Mouse (Mus musculus) liver, embryonic 14.5 days (tissue): ENCODE results near the gene BC067074. TPM values are rescaled to one million over a fixed set of nuclear protein-coding genes. Genes with fewer than 3 reads are reported as not detected.

Experiments
- ATAC-seq: fragments of 200-750 bp; cut with Nextera tagmentation; 2 replicates; pipeline ENCODE4 v1.8.0; 2017; ENCODE audit warnings: moderate number of reproducible peaks, mild to moderate bottlenecking, moderate library complexity; ENCODE audit not compliant: insufficient read depth
- DNase-seq, 3 experiments: peaks; one replicate each; pipeline ENCODE4 v3.0.0-alpha.2; 2012 to 2013; ENCODE audit warnings: low read depth in 3 of 3, low spot score in 3 of 3
- H3K27ac ChIP-seq: fragments of 300-500 bp; sonication (generic); 2 replicates; pipeline ENCODE4 v1.5.1; 2014; ENCODE audit warnings: moderate library complexity, mild to moderate bottlenecking, control low read depth, inconsistent platforms
- H3K27me3 ChIP-seq: fragments of 300-500 bp; sonication (generic); 2 replicates; pipeline ENCODE4 v1.6.1; 2014; ENCODE audit warnings: mild to moderate bottlenecking, low read length, moderate library complexity; ENCODE audit not compliant: control insufficient read depth, insufficient read depth
- H3K36me3 ChIP-seq: fragments of 300-500 bp; sonication (generic); replicated peaks from 2 replicates; pipeline ENCODE4 v1.6.1; 2014; ENCODE audit warnings: low read depth; ENCODE audit not compliant: control insufficient read depth, insufficient read depth
- H3K4me1 ChIP-seq, 2 experiments: fragments of 200-500 bp in 1 of 2; fragments of 300-500 bp in 1 of 2; sonication (generic) in 1 of 2; replicated peaks; 2 replicates each; pipeline ENCODE4 v1.6.1; 2012 to 2014; ENCODE audit warnings: antibody characterized with exemption in 1 of 2, inconsistent platforms in 1 of 2, low read length in 1 of 2; ENCODE audit not compliant: control insufficient read depth in 2 of 2, insufficient read depth in 2 of 2
- H3K4me2 ChIP-seq: fragments of 300-500 bp; sonication (generic); 2 replicates; pipeline ENCODE4 v1.6.1; 2014; ENCODE audit warnings: low read depth, mild to moderate bottlenecking, control low read depth, moderate library complexity
- H3K4me3 ChIP-seq, 2 experiments: fragments of 200-500 bp in 1 of 2; fragments of 300-500 bp in 1 of 2; sonication (generic) in 1 of 2; 2 replicates each; pipeline ENCODE4 v1.5.1; 2012 to 2014; ENCODE audit warnings: low read depth in 2 of 2, low read length in 2 of 2, mild to moderate bottlenecking in 2 of 2, control low read depth in 1 of 2, inconsistent platforms in 1 of 2, moderate library complexity in 1 of 2; ENCODE audit not compliant: insufficient read depth in 1 of 2
- H3K9ac ChIP-seq: fragments of 300-500 bp; sonication (generic); replicated peaks from 2 replicates; pipeline ENCODE4 v1.6.1; 2014; ENCODE audit warnings: mild to moderate bottlenecking, control low read depth, moderate library complexity
- H3K9me3 ChIP-seq: fragments of 300-500 bp; sonication (generic); 2 replicates; pipeline ENCODE4 v1.6.1; 2016; ENCODE audit warnings: low read length, mixed read lengths; ENCODE audit not compliant: control insufficient read depth
- CTCF ChIP-seq: IDR thresholded peaks from 2 replicates; pipeline ENCODE4 v1.5.1; 2016; ENCODE audit warnings: antibody characterized with exemption, low read depth, control low read depth
- EP300 ChIP-seq: IDR thresholded peaks from 2 replicates; pipeline ENCODE4 v1.6.1; 2016; ENCODE audit warnings: antibody characterized with exemption, low read depth
- WGBS: fragments of 180-500 bp; shearing (Covaris S2); extraction: QIAGEN DNeasy Blood & Tissue Kit; methylation state at CpG from one replicate; pipeline ENCODE4 v1.1.7; 2014; ENCODE audit not compliant: insufficient replicate concordance; 5-methylcytosine and 5-hydroxymethylcytosine counted together
- polyA plus RNA-seq, 2 experiments: library from polyadenylated mRNA; depleted of rRNA in 1 of 2; stranded (reverse) in 1 of 2; unstranded in 1 of 2; fragments of >200 nt; fragmentation: Nextera tagmentation in 1 of 2; extraction: Ambion mirVana in 1 of 2; gene quantifications; 2 replicates each; pipeline versions ENCODE4 v1.2.1 to v1.2.3; 2012 to 2014

Gene BC067074
- polyA plus RNA-seq, 2 experiments: 0.08 to 0.20 TPM

DNA sequence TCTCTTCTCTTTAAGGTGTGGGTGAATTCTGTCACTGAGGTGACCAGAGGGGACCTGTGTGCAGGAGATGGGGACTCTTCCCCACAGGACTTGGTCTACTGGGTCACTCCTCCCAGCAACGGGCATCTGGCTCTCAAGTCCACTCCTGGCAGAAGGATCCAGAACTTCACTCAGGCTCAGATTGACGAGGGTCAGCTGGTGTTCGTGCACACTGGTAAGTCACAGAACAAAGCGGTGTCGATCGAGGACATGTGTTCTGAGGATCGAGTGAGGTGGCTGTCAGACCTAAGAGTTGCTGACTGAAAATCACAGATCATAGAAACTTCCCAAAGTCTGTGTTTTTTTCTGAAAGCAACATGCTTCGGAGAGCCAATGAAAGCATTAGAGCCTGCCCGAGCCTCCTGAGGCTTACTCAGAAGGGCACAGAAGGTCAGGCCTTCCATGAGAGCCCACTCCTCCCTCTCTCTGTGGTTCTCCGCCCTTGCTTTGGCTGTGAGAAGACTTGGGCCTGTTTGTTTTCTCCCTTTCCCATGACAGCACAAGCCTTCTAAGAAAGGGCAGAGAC is 49.5 kb downstream of the BC067074 start:
- H3K27me3 ChIP-seq: no peaks in the 10 kb centered on the region
- no peak for ATAC-seq
- H3K36me3 ChIP-seq: no peaks in the 10 kb centered on the region
- WGBS: 71% methylated on average over 10 of the region's 10 CpGs
- DNase-seq: no peak
- H3K4me1 ChIP-seq: no peaks in the 10 kb centered on the region
- no peaks in the 10 kb centered on the region for H3K9me3 ChIP-seq
- no peak overlapping the region for H3K27ac ChIP-seq
- H3K9ac ChIP-seq: no peak overlapping the region
- TF ChIP-seq CTCF (no peak), EP300 (no peak)
- no peak overlapping the region for H3K4me3 ChIP-seq
- no peak overlapping the region for H3K4me2 ChIP-seq

- TF ChIP-seq EP300: no peak
- TF ChIP-seq CTCF: no peak
- H3K4me1 ChIP-seq: no peaks in the 10 kb centered on the region; a peak in 1 of 4 replicates
- H3K36me3 ChIP-seq: no peaks in the 10 kb centered on the region
- H3K9me3 ChIP-seq: no peaks in the 10 kb centered on the region
- no peak overlapping the region for H3K9ac ChIP-seq
- ATAC-seq (no peak), DNase-seq (no peak)
- no peaks in the 10 kb centered on the region for H3K27me3 ChIP-seq
- no peak overlapping the region for H3K4me2 ChIP-seq
- no peak overlapping the region for H3K27ac ChIP-seq
- no peak overlapping the region for H3K4me3 ChIP-seq
- 63% methylated on average over 11 of the region's 11 CpGs for WGBS
Measured at GRCm38 (mm10) chr13:113350743-113351430, 57.9 kb downstream of the BC067074 start.

GRCm38 (mm10) chr13:113353546-113353945 is 60.6 kb downstream of the BC067074 start:
- H3K4me2 ChIP-seq: no peak overlapping the region
- no peaks in the 10 kb centered on the region for H3K27me3 ChIP-seq
- no peak for TF ChIP-seq EP300
- TF ChIP-seq CTCF: no peak
- ATAC-seq (no peak), DNase-seq (no peak)
- H3K4me3 ChIP-seq: no peak overlapping the region
- WGBS: 67% methylated on average over 3 of the region's 3 CpGs
- no peak overlapping the region for H3K9ac ChIP-seq
- H3K27ac ChIP-seq: no peak overlapping the region
- no peaks in the 10 kb centered on the region for H3K36me3 ChIP-seq
- no peaks in the 10 kb centered on the region; a peak in 1 of 4 replicates for H3K4me1 ChIP-seq
- no peaks in the 10 kb centered on the region for H3K9me3 ChIP-seq

DNA sequence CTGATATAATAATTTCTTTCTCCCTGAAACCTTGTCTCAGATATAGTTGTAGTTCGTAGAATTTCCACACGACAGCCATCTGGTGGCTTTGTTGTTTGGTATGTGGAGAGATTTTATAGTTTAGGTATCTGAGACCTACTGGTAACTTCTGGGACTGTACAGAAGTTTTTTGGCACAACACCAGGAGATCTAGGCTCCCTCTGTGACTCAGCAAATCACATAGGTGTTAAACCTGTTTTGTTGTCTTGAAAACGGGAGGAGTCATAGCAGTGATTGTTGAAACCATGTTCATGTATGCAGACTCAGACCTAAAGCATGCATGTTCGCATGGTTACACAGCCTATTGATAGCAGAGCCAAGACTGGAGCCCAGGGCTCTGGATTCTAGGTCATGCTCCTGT is 61.0 kb downstream of the BC067074 start:
- WGBS: 65% methylated on average over 4 of the region's 4 CpGs
- no peak overlapping the region for H3K4me3 ChIP-seq
- H3K4me1 ChIP-seq: no peaks in the 10 kb centered on the region; a peak in 1 of 4 replicates
- TF ChIP-seq EP300 (no peak), CTCF (no peak)
- H3K36me3 ChIP-seq: no peaks in the 10 kb centered on the region
- ATAC-seq (no peak), DNase-seq (no peak)
- no peak overlapping the region for H3K4me2 ChIP-seq
- no peak overlapping the region for H3K27ac ChIP-seq
- H3K27me3 ChIP-seq: no peaks in the 10 kb centered on the region
- no peaks in the 10 kb centered on the region for H3K9me3 ChIP-seq
- H3K9ac ChIP-seq: no peak overlapping the region

DNA sequence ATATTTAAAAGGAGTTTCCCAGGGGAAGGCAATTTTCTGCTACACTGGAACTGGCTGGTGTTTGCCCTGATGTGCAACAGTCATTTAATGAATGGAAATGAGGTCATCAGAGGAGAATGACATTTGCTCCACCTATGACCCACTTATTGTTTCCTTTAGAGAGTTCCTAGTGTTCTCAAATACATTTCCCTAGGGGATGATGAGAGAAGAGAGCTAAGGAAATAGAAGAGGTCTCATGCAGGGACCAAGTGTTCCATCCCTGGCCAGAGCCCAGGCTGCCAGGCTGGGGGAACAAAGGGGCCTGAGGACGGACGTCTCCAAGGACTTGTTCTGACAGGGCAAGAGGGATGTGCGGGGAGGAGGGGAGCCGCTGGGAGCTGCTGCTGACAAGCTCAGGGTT is 62.1 kb downstream of the BC067074 start:
- WGBS: 58% methylated on average over 4 of the region's 4 CpGs
- ATAC-seq: no peak
- TF ChIP-seq CTCF (no peak), EP300 (no peak)
- H3K9me3 ChIP-seq: no peaks in the 10 kb centered on the region
- no peak overlapping the region for H3K9ac ChIP-seq
- no peaks in the 10 kb centered on the region for H3K27me3 ChIP-seq
- no peaks in the 10 kb centered on the region for H3K36me3 ChIP-seq
- H3K4me1 ChIP-seq: no peaks in the 10 kb centered on the region; a peak in 1 of 4 replicates
- H3K27ac ChIP-seq: no peak overlapping the region
- DNase-seq: no peak
- no peak overlapping the region for H3K4me2 ChIP-seq
- no peak overlapping the region for H3K4me3 ChIP-seq
